Mouse (Mus musculus) brain, embryonic 18.5 days (tissue): ENCODE data around the gene Slc13a4.

Experiments used
- DNase-seq: peaks from one replicate; pipeline ENCODE4 v3.0.0-alpha.2; 2012; ENCODE audit warnings: low read depth, low spot score

Gene Slc13a4

DNA sequence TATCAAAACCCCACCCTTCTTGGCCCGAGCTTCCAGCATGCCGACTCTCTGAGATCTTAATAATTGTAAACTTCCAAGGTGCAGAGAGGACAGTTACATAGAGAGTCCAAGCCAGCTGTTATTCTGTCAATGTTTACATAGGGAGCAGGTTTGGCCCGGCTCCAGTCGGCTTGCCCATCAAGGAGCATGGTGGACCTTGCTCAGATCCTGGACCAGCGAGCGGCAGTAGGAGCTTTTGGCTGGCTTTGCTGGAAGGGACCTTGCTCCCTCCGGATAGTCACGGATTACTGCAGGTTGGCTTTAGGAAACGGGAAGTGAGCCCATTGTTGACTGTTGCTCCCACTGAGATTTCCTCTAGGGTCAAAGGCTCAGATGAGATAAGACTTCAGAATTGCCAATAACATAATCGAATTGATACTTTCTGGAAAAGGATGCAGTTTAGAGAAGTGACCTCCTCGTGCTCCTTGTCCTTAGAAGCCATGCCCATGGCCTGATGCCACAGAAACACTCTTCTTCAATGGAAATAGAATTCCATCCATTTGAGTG, 4.5 kb downstream of the Slc13a4 start:
- DNase-seq, result no peak

- no peak for DNase-seq
Measured at GRCm38 (mm10) chr6:35302581-35302980, 5.3 kb downstream of the Slc13a4 start.

DNA sequence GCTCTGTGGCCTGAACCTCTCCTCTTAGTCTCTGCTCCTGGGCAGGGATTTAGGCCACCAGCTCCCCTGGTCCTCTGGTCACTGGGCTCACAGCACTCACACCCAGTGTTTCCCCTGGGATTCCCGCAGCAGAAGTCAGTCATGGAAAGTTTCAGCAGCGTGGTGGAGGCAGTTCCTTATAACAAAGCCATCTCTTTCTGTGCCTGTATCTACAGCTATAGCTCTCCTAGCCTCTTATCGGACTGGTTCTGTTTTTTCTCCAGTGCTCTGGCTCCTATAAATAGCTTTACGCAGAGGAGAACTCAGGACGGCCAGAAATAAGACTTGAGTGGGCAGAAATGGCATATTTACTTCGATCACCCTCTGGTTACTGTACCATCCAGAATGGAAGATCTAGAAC, 9.6 kb downstream of the Slc13a4 start:
- DNase-seq, result no peak

- no peak for DNase-seq
Measured at GRCm38 (mm10) chr6:35297516-35298227, 10.3 kb downstream of the Slc13a4 start.

DNA sequence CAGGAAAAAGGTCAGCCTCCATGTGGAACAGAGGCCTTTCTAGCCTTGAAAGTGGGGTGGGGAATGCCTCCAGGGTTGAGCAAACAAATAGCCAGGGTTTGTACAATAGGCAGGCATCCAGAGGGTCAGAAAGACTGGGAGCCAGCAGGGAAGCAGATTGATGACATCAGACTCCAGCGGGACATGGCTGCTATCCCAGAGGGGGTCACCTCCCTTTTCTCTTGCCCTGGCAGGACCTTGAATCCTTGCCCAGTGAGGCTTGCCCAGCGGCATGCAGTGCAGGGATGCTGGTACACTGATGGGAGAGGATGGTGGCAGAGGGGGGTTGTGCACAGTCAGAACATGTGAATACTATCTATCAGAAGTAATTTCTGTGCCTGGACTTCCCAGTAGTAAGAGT, 10.9 kb downstream of the Slc13a4 start:
- no peak for DNase-seq

DNA sequence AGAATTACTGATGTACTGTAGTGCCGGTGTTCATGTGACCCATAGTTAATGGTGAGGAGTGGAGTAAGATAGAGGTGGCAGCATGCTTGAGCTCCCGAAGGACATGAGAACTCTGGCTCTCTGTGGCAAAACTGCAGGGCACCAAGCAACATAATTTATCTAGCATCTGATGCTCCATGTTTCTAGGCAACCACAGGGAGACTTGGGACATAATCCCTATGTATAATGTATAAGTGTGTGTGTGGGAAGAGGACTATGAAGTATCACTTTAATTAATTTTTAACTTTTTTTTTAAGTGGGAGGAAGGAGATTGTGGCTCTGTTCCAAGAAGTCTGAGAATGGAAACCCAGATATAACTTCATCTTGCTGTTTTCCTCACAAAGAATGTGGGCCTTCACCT, 13.0 kb downstream of the Slc13a4 start:
- no peak for DNase-seq

GRCm38 (mm10) chr6:35289676-35290075, 18.3 kb downstream of the Slc13a4 start:
- DNase-seq, result no peak

GRCm38 (mm10) chr6:35288920-35289319, 19.0 kb downstream of the Slc13a4 start:
- no peak for DNase-seq

GRCm38 (mm10) chr6:35288114-35288761, 19.7 kb downstream of the Slc13a4 start:
- DNase-seq, result no peak

- no peak for DNase-seq
Measured at GRCm38 (mm10) chr6:35279306-35279705, 28.6 kb downstream of the Slc13a4 start.

- DNase-seq, result no peak
Measured at GRCm38 (mm10) chr6:35277903-35278587, 29.9 kb downstream of the Slc13a4 start.

DNA sequence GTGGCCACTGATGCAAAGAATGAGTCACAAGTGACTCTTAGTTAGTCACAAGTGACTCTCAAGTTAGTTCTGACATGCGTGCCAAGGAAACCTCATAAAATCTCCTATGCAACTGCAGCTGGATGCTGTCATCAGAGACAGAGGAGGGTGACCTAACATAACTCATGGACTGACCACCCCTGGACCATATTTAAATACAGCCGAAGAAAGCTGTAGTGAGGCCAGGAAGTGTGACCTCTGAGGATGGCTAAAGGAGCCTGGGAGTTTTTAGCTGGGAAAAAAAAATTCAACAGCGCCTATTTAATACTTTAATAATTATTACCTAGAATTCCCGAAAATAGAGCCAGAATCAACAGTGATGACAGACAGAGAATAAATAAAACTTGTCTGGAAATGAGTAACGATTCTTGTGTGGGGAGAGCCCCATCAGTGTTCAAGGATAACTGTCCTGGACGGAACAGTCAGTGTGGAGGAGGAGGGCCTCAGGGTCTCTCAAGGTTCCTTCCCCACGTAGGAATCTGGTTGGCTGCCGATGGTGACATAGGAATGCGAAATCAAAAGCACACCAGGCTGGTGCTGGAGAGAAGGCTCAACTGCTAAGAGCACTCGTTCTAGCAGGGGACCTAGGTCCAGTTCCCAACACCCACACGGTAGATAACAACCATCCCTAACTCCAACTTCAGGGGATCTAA, 34.4 kb downstream of the Slc13a4 start:
- no peak for DNase-seq

GRCm38 (mm10) chr6:35271868-35272765, 35.8 kb downstream of the Slc13a4 start:
- DNase-seq, result no peak

DNA sequence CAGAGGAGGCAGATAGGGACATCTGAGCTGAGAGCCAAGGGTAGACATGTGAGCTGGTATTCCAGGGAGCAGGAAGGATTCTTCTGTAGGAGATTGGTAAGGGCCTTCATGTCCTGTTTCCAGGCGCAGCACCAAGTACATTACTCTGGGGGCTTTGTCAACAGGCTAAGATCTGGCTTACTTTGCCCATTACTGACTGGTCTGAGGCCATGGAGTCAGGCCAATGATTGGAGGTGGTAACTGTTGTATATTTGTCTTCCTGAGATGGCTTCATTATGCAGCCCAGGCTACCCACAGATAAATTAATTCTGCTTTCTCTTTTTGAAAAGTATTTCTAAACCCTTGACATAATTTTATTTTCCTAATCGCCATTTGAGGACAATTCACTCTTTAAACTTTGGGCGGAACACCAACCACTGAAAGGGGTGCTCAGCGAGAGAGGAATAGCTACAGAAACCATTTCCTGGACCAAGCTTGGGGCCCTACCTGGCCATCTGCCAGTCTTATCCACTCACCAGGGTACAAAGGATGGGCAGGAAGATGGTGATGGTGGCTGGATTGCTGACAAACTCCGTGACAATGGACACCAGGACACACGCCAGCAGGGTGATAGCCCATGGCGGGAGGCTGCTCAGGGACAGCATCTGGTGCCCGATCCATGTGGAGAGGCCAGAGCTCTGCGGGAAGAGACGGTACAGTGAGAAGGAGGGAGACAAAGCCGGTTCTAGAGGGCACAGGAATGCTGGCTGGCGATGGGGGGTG, 36.7 kb downstream of the Slc13a4 start:
- no peak for DNase-seq

GRCm38 (mm10) chr6:35269643-35270042, 38.3 kb downstream of the Slc13a4 start:
- no peak for DNase-seq

DNA sequence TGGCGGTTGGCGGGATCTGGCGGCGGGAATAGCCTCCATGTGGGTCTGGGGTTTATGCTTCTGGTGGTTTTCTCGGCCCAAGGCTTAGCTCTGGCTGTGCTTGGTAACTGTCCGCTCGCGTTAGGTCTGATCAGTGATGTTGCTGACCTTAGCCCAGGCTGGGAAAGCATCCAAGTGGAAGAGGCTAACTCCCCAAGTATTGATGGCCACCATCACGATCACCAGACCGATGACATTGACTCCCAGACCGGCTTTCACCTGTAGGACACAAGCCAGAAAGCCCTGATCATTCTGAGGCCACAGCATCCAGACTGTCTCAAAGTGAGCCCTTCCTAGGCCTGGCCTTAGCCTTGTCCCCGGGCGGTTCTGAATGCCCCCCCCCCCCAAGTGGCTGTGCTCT, 39.2 kb downstream of the Slc13a4 start:
- DNase-seq, result no peak

DNA sequence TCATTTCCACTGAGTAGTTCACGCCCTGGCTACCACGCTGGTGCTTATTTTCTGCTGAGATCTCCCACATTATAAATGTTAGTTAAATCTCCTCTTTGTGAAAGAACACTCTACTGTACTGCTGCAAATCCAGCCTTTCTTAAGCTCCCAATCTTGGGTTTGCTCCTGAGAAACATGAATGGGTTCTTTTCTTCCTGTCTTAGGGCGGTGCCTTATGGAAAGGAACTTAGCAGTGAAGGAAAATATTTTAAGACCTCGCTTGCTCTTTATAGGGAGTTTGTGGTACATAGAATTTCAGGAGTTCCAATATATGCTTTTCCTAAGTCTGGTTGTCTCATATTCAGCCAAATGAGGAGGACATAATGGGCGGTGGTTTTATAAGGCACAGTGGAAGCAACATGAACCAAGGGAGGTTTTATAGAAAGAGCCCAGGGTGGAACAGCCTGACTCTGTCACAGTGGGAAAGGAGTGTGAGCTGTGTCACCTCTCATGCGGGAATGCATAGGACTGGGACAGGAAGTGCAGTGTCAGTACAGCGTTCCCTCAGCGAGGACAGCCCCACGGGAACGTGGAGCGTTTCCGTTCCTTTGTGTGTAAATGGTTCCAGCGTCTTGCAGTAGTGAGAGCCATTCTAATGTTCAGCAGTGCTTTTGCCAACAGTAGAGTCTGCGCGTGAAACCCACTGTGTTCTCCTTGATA, 42.2 kb downstream of the Slc13a4 start:
- DNase-seq, result no peak

- no peak for DNase-seq
Measured at GRCm38 (mm10) chr6:35260531-35260930, 47.4 kb downstream of the Slc13a4 start.

DNA sequence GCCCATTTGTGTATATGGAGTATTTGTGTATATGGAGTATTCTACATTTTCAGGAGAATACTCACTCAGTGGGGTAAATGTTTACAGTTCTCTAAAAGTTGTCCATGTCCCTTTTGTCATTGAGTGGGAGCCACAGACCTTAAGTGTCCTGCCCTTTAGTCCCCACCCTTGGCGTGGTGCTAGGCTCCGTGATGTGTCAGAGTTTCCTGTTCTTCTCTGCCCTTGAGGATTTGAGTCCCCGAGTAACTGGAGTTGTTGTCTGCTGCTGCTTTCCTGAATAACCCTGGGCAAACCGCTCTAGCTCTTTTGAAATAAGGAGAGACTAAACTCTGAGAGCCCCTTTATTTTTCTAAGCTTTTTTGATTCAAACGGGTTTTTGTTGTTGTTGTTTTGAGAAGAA, 48.4 kb downstream of the Slc13a4 start:
- no peak for DNase-seq

- DNase-seq, result no peak
Measured at GRCm38 (mm10) chr6:35258922-35259321, 49.0 kb downstream of the Slc13a4 start.
